Mouse (Mus musculus) embryonic stem cell, embryonic (primary cell): ENCODE results near the gene Adamtsl5.

Experiments used
- CTCF ChIA-PET, 4 experiments: fragments of 300-600 bp in 2 of 4; fragments of 350-600 bp in 2 of 4; sonication (Branson Sonifier 250); formaldehyde crosslinking; loops; one replicate each; lab custom pipeline; 2022; ENCODE audit warnings: inconsistent platforms in 2 of 4; lab: Charles Lee
- POLR2A ChIA-PET, 4 experiments: fragments of 300-600 bp in 2 of 4; fragments of 350-600 bp in 2 of 4; sonication (Branson Sonifier 250); formaldehyde crosslinking; loops; one replicate each; lab custom pipeline; 2022; ENCODE audit warnings: antibody characterized with exemption in 4 of 4, inconsistent platforms in 1 of 4; lab: Charles Lee

Adamtsl5 gene

GRCm38 (mm10) chr10:80342749-80343424 is 5.3 kb downstream of the Adamtsl5 start:
- CTCF ChIA-PET = interaction anchor here (0.7 to 5.3 kb wide), 28 partner anchors 9 to 538 kb away, joined by 3 to 27 read pairs (median 4); partner anchors contain the start of genes Pcsk4 (in 2 of the 4), Reep6 (in 2 of the 4), Apc2 (in 1 of the 4) and Atp8b3 (in 1 of the 4)
- POLR2A ChIA-PET = interaction anchor here (0.6 to 5.2 kb wide), 49 partner anchors 7 to 953 kb away, joined by 3 to 60 read pairs (median 4); partner anchors contain the start of genes Rps15 (in 4 of the 4), Pcsk4 (in 2 of the 4), Plk5 (in 2 of the 4) and Reep6 (in 2 of the 4)

GRCm38 (mm10) chr10:80342305-80342748 is 5.9 kb downstream of the Adamtsl5 start:
- CTCF ChIA-PET = interaction anchor here (0.7 to 5.3 kb wide), 13 partner anchors 8 to 167 kb away, joined by 3 to 27 read pairs (median 6); partner anchors contain the start of genes Efna2 (in 1 of the 4), Pcsk4 (in 1 of the 4), Reep6 (in 1 of the 4) and Rps15 (in 1 of the 4)
- POLR2A ChIA-PET = interaction anchor here (0.8 to 5.2 kb wide), 31 partner anchors 8 to 383 kb away, joined by 3 to 60 read pairs (median 5); partner anchors contain the start of genes Rps15 (in 4 of the 4), Reep6 (in 3 of the 4), Pcsk4 (in 2 of the 4) and Wdr18 (in 2 of the 4)

DNA sequence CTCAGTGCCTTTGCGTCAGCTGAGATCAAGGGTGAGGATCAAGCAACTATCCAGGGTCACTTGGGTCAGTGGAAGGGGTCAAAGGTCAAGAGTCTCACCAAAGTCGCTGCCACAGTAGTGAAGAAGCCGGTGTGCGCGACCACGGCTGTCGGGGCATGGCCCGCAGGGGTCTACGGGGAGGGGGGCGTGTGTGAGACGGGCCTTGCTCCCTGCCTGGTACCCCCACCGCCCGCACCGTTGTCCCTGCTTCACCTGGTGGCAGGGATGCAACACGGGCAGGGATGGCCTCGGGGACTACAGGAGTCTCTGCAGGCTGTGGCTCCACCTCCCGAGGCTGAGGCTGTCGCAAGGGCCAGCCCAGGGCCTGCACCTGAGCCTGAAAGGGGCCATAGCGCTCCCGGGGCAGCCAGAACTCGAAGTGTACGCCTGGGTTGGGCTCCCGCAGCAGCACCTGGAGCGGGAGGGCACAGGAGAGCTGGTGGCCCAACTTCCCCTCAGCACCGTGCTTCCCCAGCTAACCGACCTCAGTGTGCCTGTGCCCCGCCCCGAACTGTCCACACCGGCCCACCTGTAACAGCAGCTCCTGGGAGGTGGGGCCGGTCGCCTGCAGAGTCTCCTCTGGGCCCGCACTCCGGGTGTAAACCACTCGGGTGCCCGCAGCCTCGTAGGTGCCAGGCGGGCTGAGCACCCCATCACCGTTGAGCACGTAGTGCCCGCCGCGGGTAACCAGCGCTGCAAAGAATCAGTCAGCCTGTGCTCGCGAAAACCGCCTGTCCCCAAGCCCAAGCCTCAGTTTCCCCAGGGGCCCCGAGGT is 6.5 kb downstream of the Adamtsl5 start:
- CTCF ChIA-PET = interaction anchor here in 3 of 4 experiments (0.7 to 5.3 kb wide), 13 partner anchors 9 to 168 kb away, joined by 3 to 30 read pairs (median 16); partner anchors contain the start of genes Pcsk4 (in 1 of the 3) and Reep6 (in 1 of the 3)
- POLR2A ChIA-PET = interaction anchor here (0.6 to 5.2 kb wide), 25 partner anchors 9 to 382 kb away, joined by 3 to 60 read pairs (median 7); partner anchors contain the start of genes Reep6 (in 3 of the 4), Rps15 (in 3 of the 4), Pcsk4 (in 2 of the 4) and Apc2 (in 1 of the 4)

DNA sequence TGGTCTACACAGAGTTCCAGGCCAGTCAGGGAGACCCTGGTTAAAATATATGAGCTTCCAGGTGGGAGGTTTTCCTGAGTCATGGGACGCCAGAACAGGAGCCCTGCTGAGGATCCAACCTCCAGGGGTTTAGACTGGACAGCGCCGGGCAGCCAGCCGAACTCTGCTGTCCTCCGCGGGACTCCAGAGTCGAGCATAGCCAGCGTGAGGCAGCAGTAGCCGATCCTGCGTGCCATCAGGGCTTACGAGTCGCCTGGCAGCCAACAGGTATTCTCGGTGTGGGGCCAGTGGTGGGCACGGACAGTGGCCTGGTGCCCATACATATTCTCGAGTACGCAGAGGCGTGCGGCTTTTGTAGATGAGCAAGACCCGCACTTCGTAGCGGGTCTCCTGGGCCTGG is 7.2 kb downstream of the Adamtsl5 start:
- ChIA-PET CTCF (interaction anchor here in 3 of 4 experiments (0.7 to 5.3 kb wide), 17 partner anchors 9 to 337 kb away, joined by 3 to 30 read pairs (median 6); partner anchors contain the start of genes Pcsk4 (in 1 of the 3) and Reep6 (in 1 of the 3)), POLR2A (interaction anchor here in 3 of 4 experiments (0.8 to 5.2 kb wide), 15 partner anchors 9 to 48 kb away, joined by 3 to 60 read pairs (median 6); partner anchors contain the start of genes Pcsk4 (in 2 of the 3), Reep6 (in 2 of the 3), Rps15 (in 2 of the 3) and Apc2 (in 1 of the 3))

- CTCF ChIA-PET = interaction anchor here (0.6 to 5.3 kb wide), 38 partner anchors 8 to 356 kb away, joined by 3 to 30 read pairs (median 4); partner anchors contain the start of genes Pcsk4 (in 3 of the 4), Reep6 (in 3 of the 4), Adamtsl5 (in 2 of the 4) and Atp8b3 (in 1 of the 4)
- POLR2A ChIA-PET = interaction anchor here (0.5 to 5.2 kb wide), 21 partner anchors 10 to 390 kb away, joined by 3 to 60 read pairs (median 5); partner anchors contain the start of genes Pcsk4 (in 2 of the 4), Reep6 (in 2 of the 4), Rps15 (in 2 of the 4) and Apc2 (in 1 of the 4)
These were observed 8.1 kb downstream of the Adamtsl5 start for GRCm38 (mm10) chr10:80339941-80340750.

- ChIA-PET CTCF (interaction anchor here in 2 of 4 experiments (0.6 to 2.5 kb wide), 4 partner anchors 14 to 816 kb away, joined by 3 to 13 read pairs (median 5); no protein-coding TSS in a partner anchor), POLR2A (interaction anchor here in 3 of 4 experiments (0.6 to 1.9 kb wide), 7 partner anchors 10 to 44 kb away, joined by 3 to 9 read pairs (median 4); partner anchors contain the start of gene Rps15 (in 1 of the 3))
These were observed 11.9 kb downstream of the Adamtsl5 start for GRCm38 (mm10) chr10:80336263-80336662.

DNA sequence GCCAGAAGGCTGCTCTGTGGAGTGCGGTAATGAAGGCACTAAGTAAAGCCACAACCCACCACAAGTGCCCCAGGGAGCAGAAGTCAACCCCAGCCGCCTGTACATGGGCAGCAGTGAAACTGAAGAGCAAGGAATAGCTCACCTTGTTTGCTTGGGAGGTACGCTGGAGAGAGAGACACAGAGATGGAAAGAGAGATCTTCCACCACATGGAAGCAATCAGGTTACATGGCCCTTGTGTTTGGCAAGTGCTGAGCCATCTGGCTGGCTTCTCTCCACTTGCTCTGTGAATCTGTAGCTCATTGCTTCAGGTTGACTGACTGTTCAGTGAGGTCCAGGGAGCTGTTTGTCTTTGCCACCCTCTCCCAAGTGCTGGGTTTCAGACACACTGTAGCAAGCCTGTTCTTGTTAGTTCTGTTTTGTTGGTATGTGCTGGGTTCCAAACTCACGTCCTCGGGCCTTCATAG is 15.7 kb downstream of the Adamtsl5 start:
- POLR2A ChIA-PET = interaction anchor here in 1 of 4 experiments (1.1 kb wide), 1 partner anchor 10 kb away, joined by 3 read pairs; no protein-coding TSS in a partner anchor
- CTCF ChIA-PET = interaction anchor here in 2 of 4 experiments (0.5 to 1.0 kb wide), 3 partner anchors 18 to 158 kb away, joined by 3 to 7 read pairs (median 4); no protein-coding TSS in a partner anchor

DNA sequence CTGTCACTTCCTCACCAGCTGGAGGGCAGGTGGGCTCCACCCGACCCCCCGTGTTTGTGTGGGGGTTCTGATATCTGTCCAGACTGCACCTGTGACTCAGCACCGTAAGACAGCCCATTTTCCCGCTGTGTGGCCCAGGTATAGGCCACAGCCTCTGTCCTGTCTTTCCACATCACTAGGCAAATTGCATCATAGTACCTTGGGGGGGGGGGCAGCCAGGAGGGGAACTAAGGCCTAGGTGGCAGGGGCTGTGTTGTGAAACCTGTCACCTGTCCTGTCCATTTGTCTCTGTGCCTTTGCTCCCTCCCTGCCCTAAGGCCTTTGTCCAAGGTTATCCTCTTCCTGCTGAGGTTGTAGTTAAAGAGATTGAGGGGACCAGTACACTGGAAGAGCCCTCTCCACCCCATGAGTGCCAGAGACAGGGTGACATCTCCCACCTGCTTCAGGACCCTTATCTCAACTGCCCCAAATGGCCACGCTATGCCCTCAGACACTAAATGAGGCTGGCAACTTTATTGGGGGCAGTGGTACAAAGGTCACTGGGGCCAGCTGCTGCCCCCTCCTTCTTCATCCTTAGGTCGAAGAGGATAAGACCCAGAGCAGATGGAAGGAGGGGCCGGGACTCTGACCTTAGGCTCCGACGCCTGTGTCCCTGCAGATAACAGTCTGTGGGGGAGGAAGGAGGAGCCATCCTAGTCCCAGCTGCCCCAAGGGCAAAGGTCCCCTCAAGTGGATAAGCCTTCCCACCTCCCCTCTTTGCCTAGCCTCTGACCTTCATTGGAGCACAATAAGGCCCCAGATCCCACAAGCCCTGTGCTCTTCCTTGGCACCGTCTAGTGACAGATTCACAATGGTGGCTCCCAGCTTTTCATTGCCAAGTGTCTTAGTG is 16.3 kb downstream of the Adamtsl5 start:
- ChIA-PET POLR2A (interaction anchor here in 2 of 4 experiments (1.1 to 3.9 kb wide), 4 partner anchors 10 to 40 kb away, joined by 3 to 60 read pairs (median 16); partner anchors contain the start of gene Rps15 (in 1 of the 2)), CTCF (interaction anchor here in 2 of 4 experiments (0.5 to 1.0 kb wide), 3 partner anchors 19 to 157 kb away, joined by 3 to 7 read pairs (median 4); no protein-coding TSS in a partner anchor)

DNA sequence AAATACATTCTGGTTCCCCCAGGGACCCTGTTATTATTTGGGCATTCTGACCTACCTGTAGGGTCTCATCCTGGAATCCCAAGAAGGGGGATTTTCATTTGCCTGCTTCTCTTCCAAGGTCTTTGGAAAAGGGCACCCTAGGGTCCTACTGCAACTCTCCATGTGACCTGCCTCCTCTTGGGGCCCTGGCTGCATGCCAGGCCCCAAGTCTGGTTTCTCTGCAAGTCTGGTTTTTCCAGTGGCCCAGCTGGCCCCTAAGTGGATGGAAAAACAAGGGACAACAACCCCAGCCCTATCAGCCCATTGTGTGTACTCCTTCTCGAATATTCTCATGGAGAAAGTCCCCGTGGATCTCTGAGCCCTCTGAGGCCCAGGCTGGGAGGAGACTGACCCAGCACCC is 17.3 kb downstream of the Adamtsl5 start:
- CTCF ChIA-PET = interaction anchor here in 1 of 4 experiments (1.9 kb wide), 1 partner anchor 20 kb away, joined by 10 read pairs; no protein-coding TSS in a partner anchor
- POLR2A ChIA-PET = interaction anchor here in 3 of 4 experiments (0.5 to 3.9 kb wide), 10 partner anchors 11 to 69 kb away, joined by 3 to 60 read pairs (median 11); partner anchors contain the start of genes Rps15 (in 2 of the 3) and Mbd3 (in 1 of the 3)

DNA sequence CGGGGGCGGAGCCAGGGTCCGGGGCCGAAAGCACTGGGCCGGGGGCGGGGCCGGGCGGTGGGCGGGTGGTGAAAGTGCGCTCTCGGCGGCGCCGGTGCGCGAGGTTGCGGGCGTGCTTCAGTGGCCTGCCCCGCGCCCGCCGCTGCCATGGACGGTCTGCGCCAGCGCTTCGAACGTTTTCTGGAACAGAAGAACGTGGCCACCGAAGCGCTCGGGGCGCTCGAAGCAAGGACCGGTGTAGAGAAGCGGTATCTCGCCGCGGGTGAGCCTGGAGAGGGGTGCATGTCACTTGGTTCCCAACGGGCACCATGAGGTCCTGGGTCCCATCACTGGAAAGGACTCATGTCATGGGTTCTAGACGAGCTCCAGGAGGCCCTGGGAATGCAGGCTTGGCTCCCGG is 18.1 kb downstream of the Adamtsl5 start:
- POLR2A ChIA-PET = interaction anchor here (0.7 to 4.9 kb wide), 78 partner anchors 8 to 948 kb away, joined by 3 to 85 read pairs (median 5); partner anchors contain the start of genes Mbd3 (in 3 of the 4), Rps15 (in 3 of the 4), Apc2 (in 2 of the 4) and Mum1 (in 2 of the 4)
- CTCF ChIA-PET = interaction anchor here in 3 of 4 experiments (0.9 to 3.1 kb wide), 28 partner anchors 10 to 707 kb away, joined by 3 to 17 read pairs (median 4); partner anchors contain the start of genes Mum1 (in 2 of the 3), Adamtsl5 (in 1 of the 3), Apc2 (in 1 of the 3) and Dazap1 (in 1 of the 3)

DNA sequence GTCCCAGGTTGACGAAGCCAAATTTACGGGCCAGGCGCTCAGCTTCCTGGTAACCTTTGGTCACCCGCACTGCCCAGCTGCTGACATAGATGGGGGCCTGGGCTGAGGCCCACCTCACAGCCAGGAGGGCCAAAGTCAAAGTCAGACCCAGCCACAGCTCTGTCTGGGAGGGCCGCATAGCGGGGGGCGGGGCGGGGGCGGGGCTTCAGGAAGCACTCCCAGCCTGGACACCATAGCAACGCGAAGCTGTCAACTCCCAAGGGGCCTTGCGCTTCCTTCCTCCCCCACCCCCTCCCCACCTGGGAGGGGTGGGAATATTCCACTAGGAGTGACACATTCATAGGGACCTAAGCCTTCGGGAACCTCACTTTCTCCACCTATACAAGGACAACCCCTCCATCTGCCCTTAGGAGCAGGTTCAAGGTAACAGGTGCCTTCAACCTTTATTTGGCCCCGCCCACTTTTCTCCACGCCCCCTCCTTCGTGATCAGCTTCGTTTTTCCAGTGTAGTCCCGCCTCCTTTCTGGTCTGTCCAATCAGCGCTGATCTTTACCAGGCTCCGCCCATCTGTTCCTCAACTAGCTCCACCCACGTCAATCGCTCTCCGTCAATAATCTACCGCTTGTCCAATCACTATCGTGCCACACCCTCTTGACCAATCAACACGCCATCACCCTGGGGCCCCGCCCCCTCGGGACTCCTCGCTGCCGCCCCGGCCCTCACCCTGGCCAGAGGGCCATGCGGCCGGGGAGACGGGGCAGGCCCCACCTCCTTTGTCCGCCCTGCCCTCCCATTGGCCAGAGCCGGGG is 18.7 kb downstream of the Adamtsl5 start, which contains the start of the genes Pcsk4 and Reep6:
Gene Pcsk4 (minus strand): TSS at position 226 of the 809 bp plus-strand sequence.
Gene Reep6 (plus strand): TSS at position 681 of the 809 bp plus-strand sequence.
- CTCF ChIA-PET = interaction anchor here (0.6 to 3.1 kb wide), 41 partner anchors 9 to 707 kb away, joined by 3 to 17 read pairs (median 4); partner anchors contain the start of genes Mum1 (in 2 of the 4), Adamtsl5 (in 1 of the 4), Apc2 (in 1 of the 4) and Dazap1 (in 1 of the 4)
- POLR2A ChIA-PET = interaction anchor here (0.5 to 4.9 kb wide), 104 partner anchors 8 to 949 kb away, joined by 3 to 85 read pairs (median 4); partner anchors contain the start of genes Mbd3 (in 3 of the 4), Rps15 (in 3 of the 4), Apc2 (in 2 of the 4) and Dazap1 (in 2 of the 4)

DNA sequence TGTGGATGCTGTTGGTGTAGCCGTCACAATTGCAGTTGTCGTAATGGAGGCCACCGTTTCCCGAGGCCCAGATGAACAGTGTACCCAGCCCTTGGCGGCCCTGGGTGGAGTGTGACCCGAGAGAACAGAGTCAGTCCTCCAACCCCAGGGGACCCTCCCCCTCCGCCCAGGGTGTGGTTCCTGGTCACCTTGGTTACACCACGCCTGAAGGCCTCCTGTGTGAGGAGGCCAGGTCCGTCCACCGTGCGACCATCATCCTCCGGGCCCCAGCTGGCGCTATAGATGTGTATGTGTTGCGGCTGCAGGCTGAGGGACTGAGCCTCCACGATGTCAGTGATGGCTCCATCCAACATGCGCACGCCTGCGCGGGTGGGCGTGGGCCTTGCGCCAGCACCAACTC is 23.2 kb downstream of the Adamtsl5 start:
- CTCF ChIA-PET = interaction anchor here in 1 of 4 experiments (1.3 kb wide), 1 partner anchor 49 kb away, joined by 4 read pairs; no protein-coding TSS in a partner anchor
- POLR2A ChIA-PET = no interaction called here
